Mouse (Mus musculus) megakaryocyte, embryonic 14.5 days (primary cell): ENCODE measurements at regions not wholly inside any gene's neighbourhood (a gene's known extent, or its start where the extent isn't known, plus 50 kb on each side); places are given as distances from the start of the nearest gene placed in this dataset.

Experiments used
- H3K27me3 ChIP-seq: replicated peaks from 2 replicates; pipeline ENCODE3; 2012; ENCODE audit warnings: inconsistent platforms
- H3K36me3 ChIP-seq: replicated peaks from 2 replicates; pipeline ENCODE3; 2012; ENCODE audit warnings: low read length, inconsistent platforms, mixed read lengths
- H3K4me1 ChIP-seq: 2 replicates; pipeline ENCODE4 v1.6.1; 2012; ENCODE audit warnings: inconsistent platforms
- H3K4me3 ChIP-seq: replicated peaks from 2 replicates; pipeline ENCODE3; 2012; ENCODE audit warnings: moderate library complexity, mild to moderate bottlenecking, inconsistent platforms
- H3K9me3 ChIP-seq: 2 replicates; pipeline ENCODE4 v1.6.1; 2012; ENCODE audit warnings: inconsistent platforms
- FLI1 ChIP-seq: IDR thresholded peaks from 2 replicates; pipeline ENCODE4 v1.6.1; 2012; ENCODE audit warnings: low read length, inconsistent platforms, mixed read lengths
- GATA1 ChIP-seq: IDR thresholded peaks from 3 replicates; pipeline ENCODE4 v1.6.1; 2012; ENCODE audit warnings: mixed read lengths, low read length, inconsistent platforms, borderline replicate concordance

- Histone ChIP-seq H3K4me3 (no peak overlapping the region), H3K27me3 (peaks cover 9% of the 10 kb centered on the region), H3K9me3 (peaks cover 9% of the 10 kb centered on the region; the same call in 1 of the 2 replicates), H3K36me3 (no peaks in the 10 kb centered on the region), H3K4me1 (no peaks in the 10 kb centered on the region)
- TF ChIP-seq GATA1, result no peak
- no peak for TF ChIP-seq FLI1
Measured at GRCm38 (mm10) chr8:127662776-127663499, 599.2 kb downstream of the Pard3 start.

GRCm38 (mm10) chr8:127666606-127667005 lies 602.9 kb downstream of the Pard3 start:
- Histone ChIP-seq H3K4me1 (no peaks in the 10 kb centered on the region), H3K9me3 (peaks cover 7% of the 10 kb centered on the region; the same call in 1 of the 2 replicates), H3K36me3 (no peaks in the 10 kb centered on the region), H3K4me3 (no peak overlapping the region), H3K27me3 (peaks cover 9% of the 10 kb centered on the region)
- no peak for TF ChIP-seq FLI1
- TF ChIP-seq GATA1, result no peak

- H3K36me3 ChIP-seq, result no peaks in the 10 kb centered on the region
- no peaks in the 10 kb centered on the region for H3K4me1 ChIP-seq
- H3K9me3 ChIP-seq, result no peaks in the 10 kb centered on the region
- no peak overlapping the region for H3K4me3 ChIP-seq
- TF ChIP-seq GATA1 (no peak), FLI1 (no peak)
- H3K27me3 ChIP-seq, result peaks cover 9% of the 10 kb centered on the region
Measured at GRCm38 (mm10) chr8:127668991-127669390, 605.3 kb downstream of the Pard3 start.

GRCm38 (mm10) chr8:127674063-127674462 lies 610.4 kb downstream of the Pard3 start:
- H3K4me3 ChIP-seq, result no peak overlapping the region
- TF ChIP-seq FLI1 (no peak), GATA1 (no peak)
- H3K4me1 ChIP-seq, result no peaks in the 10 kb centered on the region; the same call in 1 of the 2 replicates
- H3K36me3 ChIP-seq, result no peaks in the 10 kb centered on the region
- peaks cover 8% of the 10 kb centered on the region for H3K27me3 ChIP-seq
- H3K9me3 ChIP-seq, result no peaks in the 10 kb centered on the region

GRCm38 (mm10) chr8:127675377-127675776 lies 611.7 kb downstream of the Pard3 start:
- no peaks in the 10 kb centered on the region for H3K36me3 ChIP-seq
- H3K9me3 ChIP-seq, result no peaks in the 10 kb centered on the region
- H3K4me3 ChIP-seq, result no peak overlapping the region
- no peaks in the 10 kb centered on the region; the same call in 1 of the 2 replicates for H3K4me1 ChIP-seq
- peaks cover 11% of the 10 kb centered on the region for H3K27me3 ChIP-seq
- TF ChIP-seq FLI1 (no peak), GATA1 (no peak)

GRCm38 (mm10) chr8:127680205-127680604 lies 616.5 kb downstream of the Pard3 start:
- Histone ChIP-seq H3K9me3 (no peaks in the 10 kb centered on the region), H3K4me3 (no peak overlapping the region), H3K4me1 (no peaks in the 10 kb centered on the region; the same call in 1 of the 2 replicates), H3K27me3 (peaks cover 14% of the 10 kb centered on the region), H3K36me3 (no peaks in the 10 kb centered on the region)
- TF ChIP-seq FLI1, result no peak

GRCm38 (mm10) chr8:127684213-127684612 lies 620.5 kb downstream of the Pard3 start:
- no peaks in the 10 kb centered on the region for H3K4me1 ChIP-seq
- no peak for TF ChIP-seq GATA1
- TF ChIP-seq FLI1, result no peak
- no peak overlapping the region for H3K4me3 ChIP-seq
- peaks cover 11% of the 10 kb centered on the region for H3K27me3 ChIP-seq
- H3K36me3 ChIP-seq, result no peaks in the 10 kb centered on the region
- H3K9me3 ChIP-seq, result peaks cover 7% of the 10 kb centered on the region

- no peak for TF ChIP-seq GATA1
- TF ChIP-seq FLI1, result no peak
- Histone ChIP-seq H3K9me3 (peaks cover 7% of the 10 kb centered on the region), H3K27me3 (peaks cover 5% of the 10 kb centered on the region)
Measured at GRCm38 (mm10) chr8:127690792-127691191, 627.1 kb downstream of the Pard3 start.

GRCm38 (mm10) chr8:127698404-127698803 lies 634.7 kb downstream of the Pard3 start:
- Histone ChIP-seq H3K4me3 (no peak overlapping the region), H3K4me1 (no peaks in the 10 kb centered on the region), H3K36me3 (no peaks in the 10 kb centered on the region), H3K9me3 (no peaks in the 10 kb centered on the region), H3K27me3 (peaks cover 3% of the 10 kb centered on the region)
- TF ChIP-seq FLI1, result no peak
- TF ChIP-seq GATA1, result no peak

More at GRCm38 (mm10) chr8:127690792-127691191, 627.1 kb downstream of the Pard3 start:
- Histone ChIP-seq H3K4me1 (no peaks in the 10 kb centered on the region), H3K36me3 (no peaks in the 10 kb centered on the region), H3K4me3 (no peak overlapping the region)

GRCm38 (mm10) chr8:127704406-127704805 lies 640.7 kb downstream of the Pard3 start:
- no peaks in the 10 kb centered on the region for H3K36me3 ChIP-seq
- no peaks in the 10 kb centered on the region for H3K4me1 ChIP-seq
- no peaks in the 10 kb centered on the region for H3K9me3 ChIP-seq
- no peak overlapping the region for H3K4me3 ChIP-seq
- peaks cover 3% of the 10 kb centered on the region for H3K27me3 ChIP-seq
- TF ChIP-seq GATA1, result no peak
- TF ChIP-seq FLI1, result no peak
